Mouse (Mus musculus): ENCODE measurements around the gene Mast4.

Gene Mast4

DNA sequence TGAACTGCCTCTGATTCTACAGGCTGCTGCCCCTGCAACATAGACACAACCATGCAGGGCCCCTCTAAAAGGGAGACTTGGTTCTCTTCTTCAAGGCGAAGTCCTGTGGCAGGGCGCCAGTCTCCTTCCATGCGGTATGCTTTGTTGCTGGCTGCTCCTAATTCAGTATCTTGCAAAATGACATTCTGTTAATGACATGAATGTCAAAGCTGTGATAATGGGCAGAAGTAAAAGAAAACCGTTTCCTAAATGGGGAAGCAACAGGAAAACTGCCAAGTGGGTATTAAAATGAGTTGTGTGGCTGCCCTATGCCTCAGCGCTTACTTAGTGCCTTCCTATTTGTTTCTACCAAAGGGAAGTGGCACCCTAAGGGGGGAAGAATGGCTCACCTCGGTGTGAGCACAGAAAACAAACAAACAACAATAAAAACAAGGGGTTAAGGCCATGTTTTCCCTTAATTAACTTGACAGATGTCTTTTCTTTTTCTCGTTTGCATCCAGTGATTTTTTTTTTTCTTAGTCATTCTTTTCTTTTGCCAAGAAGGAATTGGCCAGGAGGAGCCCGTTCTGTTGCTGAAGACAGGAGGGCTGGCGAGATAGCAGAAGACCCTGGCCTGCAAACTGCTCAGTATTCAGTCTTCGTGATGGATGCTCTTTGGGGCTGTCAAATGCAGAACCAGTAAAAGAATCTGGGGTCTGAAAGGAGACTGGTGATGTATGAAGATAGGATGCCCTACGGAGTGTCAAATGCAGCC, 468.1 kb downstream of the Mast4 start:
- no peak for DNase-seq (ENCODE audit: low read depth, low spot score)

DNA sequence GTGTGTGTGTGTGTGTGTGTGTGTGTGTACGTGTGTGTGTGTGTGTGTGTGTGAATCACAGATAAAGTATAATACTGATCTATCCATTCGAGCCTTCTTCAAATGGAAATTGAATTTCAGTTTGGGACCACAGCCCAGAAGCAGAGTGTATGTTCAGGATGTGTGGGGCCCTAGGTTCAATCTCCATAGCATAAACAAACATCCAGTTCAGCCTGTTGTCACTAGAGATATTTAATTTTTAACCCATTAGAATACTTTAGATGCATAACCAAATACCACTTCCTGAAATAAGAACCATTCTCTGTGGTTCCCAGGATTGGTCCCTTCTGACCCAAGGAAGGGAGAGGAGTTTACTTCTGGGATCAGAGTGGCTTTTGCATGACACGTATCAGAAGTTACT, 468.8 kb downstream of the Mast4 start:
- DNase-seq (ENCODE audit: low read depth, low spot score) = no peak

DNA sequence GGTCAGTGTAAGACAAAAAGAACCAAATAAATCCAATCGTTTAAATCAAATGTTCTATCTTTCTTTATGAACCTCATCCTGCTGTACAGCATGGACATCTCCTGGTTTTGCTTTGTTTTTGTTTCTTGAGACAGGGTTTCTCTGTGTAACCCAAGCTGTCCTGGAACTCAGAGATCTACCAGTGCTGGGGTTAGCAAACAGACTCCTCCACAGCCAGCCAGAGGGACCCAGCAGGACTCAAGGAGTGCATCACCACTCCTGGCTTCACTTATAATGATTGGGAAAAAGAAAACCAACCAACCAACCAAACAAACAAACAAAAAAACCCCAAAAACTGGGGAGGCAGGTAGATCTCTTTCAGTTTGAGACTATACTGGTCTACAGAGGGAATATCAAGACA, 469.5 kb downstream of the Mast4 start:
- DNase-seq (ENCODE audit: low read depth, low spot score) = no peak

DNA sequence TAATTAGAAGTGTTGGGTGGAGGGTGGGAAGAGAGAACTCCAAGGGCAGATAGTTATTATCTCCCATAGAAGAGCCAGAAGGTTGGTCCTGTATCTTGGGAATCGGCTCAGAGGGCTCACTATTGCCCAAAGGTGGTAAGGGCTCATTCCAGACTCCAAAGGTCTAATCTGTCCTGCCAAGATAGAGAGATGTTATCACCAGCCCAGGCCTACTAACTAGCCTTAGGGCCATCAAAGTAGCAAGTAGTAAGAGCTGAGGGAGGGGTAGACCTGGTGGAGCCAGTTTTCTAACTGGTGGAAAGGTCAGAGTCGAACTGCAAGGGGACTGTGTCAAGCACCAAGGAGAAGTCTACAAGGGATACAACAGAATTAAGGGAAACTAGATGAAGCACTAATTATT, 470.2 kb downstream of the Mast4 start:
- no peak for DNase-seq (ENCODE audit: low read depth, low spot score)

DNA sequence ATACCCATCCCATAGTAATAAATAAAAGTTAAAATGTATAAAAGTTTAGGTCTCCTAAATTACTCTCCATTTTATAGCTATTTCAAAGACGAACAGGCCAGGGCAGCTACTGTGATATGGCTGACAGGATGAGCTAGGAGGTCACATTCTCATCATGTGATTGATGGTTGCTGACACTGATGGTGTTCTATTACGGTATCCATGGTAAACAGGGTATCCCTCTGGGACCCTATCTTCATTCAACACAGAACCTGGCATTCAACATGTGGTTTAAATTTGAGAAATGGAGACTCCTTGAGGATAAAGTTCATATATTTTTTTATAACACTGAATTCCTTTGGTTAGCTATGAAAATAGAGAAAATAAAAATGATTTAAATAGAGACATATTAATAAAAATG, 471.3 kb downstream of the Mast4 start:
- peak; percentile 80 for DNase-seq (ENCODE audit: low read depth, low spot score)

DNA sequence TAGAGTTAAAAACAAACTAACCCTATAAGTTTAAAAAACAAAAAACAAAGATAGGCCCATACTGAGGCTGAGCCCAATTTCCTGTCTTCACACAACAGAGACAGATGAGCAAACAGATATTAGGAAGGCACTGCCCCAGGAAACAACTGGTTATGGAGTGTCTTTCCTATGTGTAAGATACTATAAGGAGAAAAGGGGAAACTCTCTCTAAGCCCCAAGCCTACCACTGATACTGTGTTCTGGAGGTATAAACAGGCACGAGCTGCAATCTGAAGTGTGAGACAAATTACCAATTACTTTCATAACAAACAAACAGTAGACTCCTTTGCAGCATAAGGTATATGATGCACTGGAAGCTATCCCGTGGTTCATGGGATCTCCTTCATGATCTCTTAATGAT, 471.9 kb downstream of the Mast4 start:
- no peak for DNase-seq (ENCODE audit: low read depth, low spot score)

DNA sequence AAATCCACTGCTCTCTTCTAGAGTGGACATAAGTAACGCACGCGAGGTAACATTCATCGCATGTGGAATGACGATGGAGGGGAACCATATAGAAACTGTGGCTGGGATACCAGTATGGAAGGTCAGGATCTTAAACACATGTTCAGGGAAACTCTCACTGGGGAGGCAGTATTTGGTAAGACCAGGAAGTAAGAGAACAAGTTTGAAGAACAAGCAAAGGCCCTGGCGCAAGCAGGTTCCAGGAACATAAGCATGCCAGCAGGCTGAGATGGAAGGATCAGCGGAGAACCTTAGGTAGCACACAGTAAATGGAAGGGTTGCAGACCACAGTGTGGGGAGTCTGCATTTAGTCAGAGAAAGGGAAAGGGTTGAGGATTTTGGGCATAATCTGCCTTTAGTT, 473.6 kb downstream of the Mast4 start:
- DNase-seq (ENCODE audit: low read depth, low spot score) = no peak

DNA sequence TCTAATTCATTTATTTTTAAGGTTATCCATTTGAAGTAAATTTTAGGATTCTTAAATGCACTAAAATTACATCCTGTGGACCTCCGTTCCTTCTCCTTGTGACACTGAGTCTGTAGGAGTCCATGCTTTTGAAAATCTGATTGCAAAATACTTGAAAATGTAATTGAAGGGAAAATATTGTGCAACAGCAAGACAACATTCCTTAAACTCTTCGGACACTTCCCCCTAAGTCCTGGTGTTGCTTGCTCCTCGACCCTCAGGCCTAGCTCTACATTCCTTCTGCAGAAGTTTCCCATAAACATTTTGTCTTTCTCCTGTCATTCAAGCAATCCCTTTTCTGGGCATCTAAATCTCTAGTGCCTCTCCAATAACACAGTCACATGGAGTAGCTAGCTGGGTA, 474.2 kb downstream of the Mast4 start:
- no peak for DNase-seq (ENCODE audit: low read depth, low spot score)

DNA sequence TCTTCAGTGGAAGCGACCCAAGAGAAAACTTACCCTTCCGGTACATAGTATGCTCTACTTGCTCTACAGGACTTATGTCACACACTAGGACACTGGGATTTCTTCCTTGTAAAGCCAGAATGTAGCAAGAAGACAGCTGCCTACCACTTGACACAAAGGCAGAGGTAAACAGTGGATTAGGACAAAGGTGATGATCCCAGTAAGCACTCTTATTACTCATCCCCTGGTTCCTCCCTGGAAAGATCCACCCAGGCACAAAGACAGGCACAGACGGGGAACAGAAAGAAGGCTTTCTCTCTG, 476.8 kb downstream of the Mast4 start:
- DNase-seq (ENCODE audit: low read depth, low spot score) = no peak

DNA sequence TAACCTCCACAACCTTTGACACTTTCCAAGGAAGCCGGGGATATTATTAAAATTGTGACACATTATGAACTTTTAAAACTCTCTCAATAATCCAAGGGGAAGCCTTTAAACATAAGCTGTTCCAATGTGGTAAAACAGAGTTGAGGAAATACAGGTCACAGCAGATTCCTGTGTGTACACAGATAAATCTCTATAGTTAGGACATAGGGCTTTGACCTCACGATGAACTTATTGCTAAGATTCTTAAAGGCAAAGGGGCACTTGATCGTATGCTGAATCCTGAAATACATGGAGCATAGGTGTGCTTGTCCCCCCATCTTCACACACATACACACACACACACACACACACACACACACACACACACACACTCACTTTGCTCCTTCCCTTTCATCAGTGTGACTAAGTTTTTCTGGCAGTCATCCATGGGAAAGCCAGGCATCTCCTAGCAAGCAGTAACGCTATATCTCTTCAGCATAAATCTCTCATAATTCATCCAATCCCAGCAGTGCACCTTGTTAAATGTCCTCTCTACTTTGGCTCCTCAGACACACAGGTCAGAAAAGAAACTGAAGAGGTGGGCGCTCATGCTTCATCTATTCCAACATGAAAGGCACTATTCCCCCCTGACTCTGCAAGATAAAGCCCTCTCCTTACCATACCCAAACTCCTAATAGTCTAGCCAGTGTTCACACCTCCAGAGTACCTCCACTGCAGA, 477.3 kb downstream of the Mast4 start:
- no peak for DNase-seq (ENCODE audit: low read depth, low spot score)

DNA sequence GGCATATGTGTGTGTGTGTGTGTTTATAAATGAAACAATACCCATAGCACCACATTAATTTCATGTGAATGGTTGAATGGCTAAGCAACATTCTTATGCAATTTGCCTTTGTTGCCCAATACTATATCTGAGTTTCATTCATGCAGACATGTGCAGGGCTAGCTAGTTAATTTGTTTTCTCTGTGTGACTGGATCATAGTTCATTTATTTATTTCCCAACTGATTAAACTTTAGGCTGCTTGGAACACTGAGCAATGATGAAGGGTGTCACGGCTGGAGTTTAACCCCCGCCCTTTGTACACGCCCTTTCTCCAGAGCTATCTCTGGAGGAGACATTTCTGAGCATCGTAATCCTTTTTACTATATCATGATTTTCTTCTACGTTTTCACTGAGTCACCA, 481.4 kb downstream of the Mast4 start:
- no peak for DNase-seq (ENCODE audit: low read depth, low spot score)

DNA sequence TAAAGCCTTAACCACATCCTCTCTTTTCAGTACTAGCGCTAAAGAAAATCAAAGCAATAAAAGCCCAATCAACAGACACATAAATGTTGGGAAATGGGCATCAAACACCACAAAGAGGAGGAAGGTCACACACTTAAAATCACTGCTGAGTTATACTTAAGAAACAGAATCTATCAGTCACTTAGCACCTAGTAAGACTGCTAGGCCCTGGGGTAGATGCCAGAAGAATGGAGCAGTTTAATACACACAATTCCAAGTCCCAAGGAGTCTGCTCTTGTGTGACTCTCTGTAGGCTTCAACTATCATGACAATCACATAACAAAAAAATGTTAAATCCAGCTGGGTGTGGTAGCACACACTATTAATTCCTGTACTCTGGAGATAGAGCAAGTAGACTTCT, 483.0 kb downstream of the Mast4 start:
- no peak for DNase-seq (ENCODE audit: low read depth, low spot score)

DNA sequence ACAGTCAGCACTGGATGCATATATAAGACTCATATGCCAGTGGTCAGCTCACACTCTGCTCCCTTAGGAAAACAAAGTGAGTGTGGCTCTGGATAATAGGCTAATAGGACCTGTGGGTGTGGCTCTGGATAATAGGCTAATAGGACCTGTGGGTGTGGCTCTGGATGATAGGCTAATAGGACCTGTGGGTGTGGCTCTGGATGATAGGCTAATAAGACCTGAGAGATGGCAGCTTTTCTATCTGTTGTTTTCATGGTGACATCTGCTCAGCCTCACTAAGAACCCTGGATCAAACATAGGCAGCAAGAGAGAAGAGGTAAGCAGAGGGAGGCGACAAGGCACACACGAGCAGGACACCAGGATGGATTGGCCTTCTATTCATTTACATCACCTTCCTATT, 483.7 kb downstream of the Mast4 start:
- DNase-seq (ENCODE audit: low read depth, low spot score) = no peak

DNA sequence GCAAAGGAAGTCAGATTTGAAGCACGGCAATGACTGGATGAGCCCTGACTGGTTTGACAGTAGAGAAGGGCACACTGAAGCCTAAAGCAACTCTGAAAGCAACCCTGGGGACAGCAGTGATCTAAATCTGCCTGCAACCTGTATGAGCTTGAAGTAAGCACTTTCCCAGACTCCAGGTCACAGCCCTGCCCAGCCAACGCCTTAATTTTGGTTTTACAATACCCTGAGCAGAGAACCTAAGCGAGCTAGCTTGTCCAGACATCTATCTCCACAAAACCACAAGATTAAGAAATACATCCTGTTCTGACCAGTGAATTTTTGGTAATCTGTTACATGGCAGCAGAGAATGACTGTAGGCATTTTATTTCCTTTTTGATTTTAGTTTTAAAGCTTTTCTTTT, 485.2 kb downstream of the Mast4 start:
- DNase-seq (ENCODE audit: low read depth, low spot score) = no peak

DNA sequence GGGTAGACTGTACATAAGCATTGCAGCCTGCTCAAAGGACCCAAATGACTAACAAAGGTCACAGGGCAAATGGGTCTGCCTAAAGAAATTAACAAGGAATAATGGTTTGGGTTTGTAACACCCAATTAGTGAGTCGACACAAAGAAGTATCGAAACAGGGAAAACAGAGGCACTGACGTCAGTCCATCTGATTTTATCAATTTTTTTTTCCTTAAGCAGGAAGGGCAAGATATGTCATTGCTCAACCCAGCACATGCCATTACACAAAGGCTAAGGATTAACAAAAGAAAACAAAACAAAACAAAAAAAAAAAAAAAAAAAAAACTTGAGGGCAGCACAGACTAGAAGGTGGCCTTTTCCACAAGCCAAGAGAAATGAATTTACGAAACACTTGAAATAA, 487.8 kb downstream of the Mast4 start:
- DNase-seq (ENCODE audit: low read depth, low spot score) = no peak

DNA sequence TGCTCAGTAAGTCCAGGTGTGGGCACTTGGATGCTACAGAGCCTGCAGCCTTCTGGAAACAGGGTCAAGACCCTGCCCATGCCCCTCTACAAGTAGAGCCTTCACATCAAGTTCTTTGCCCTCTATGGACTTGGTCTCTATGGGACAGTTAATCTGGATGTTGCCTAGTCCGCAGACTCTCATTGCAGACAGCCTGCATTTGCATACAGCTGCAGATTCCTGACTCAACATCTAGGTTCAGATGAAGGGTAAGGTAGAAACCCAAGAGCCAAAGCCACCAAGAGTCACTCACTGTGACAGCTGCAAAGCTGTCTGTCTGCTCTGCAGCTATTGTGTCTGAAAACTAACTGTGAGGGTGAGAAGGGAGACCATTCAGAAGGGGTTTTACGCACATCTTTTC, 491.6 kb downstream of the Mast4 start:
- no peak for DNase-seq (ENCODE audit: low read depth, low spot score)

DNA sequence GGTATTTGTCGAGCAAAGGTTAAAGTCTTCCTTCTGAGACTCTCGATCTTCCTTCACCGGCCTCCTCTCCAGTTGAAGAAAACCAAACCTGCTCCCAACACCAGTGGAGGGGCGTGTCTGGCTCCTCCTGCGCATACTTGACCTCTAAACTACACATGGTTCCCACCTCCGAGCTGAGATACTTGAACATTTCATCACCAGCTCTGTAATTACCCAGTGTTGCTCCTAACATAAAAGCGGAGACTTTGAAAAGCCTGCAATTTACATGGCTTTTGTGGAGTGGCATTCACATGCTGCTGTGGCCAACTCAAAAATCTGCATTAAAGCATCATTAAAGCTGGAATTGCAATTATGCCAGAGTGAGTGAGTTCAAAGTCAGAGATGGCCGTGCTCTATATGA, 492.1 kb downstream of the Mast4 start:
- DNase-seq (ENCODE audit: low read depth, low spot score) = no peak

DNA sequence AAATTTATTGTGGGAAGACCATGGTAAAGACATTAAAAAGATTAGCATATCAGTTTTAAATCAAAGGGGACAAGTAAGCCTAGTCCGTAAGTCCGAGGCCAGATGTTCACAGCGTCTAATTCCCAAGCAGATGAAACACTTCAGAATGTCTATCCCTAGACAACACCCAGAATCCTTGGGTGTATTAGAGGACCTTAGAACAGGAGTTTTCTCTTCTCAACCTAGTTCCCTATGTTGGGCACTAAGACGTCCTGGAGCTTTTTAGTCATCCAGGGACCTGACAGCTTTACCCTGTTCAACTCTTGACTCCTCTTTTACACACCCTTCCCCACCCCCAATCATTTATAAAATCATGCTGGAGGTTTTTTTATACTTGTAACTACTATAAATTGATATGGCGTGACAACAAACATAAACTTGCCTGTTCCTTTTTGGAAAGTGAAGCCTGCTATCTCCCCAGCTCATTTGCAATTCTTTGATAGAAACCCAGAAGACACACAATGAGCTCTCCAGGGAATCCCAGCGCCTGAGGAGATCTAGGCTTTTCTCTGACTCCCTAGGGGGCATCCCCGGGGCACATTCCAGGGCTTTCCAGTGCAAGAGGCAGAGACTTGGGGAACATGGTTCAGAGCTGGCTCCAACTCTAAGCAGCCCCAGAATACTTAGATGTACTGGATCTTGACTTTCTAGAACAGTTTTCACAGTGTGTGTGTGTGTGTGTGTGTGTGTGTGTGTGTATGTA, 494.4 kb downstream of the Mast4 start:
- no peak for DNase-seq (ENCODE audit: low read depth, low spot score)

DNA sequence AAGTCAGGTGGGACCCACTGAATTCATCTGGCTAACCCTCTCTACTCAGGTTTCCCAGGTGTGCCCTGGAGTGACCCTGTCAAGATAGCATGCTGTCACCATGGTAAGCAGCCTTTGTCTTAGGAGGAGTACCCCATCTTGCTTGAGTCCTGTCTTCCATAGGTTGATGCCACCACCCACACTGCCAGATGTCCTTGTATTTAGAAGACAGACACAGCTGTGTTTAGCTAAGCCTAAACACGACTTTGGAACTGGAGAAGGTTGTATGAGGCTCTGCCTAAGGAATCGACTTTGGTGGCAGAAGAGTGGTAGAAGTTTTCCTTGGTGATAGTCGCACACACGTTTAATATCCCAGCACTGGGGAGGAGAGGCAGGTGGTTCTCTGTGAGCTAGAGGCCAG, 496.9 kb downstream of the Mast4 start:
- no peak for DNase-seq (ENCODE audit: low read depth, low spot score)

DNA sequence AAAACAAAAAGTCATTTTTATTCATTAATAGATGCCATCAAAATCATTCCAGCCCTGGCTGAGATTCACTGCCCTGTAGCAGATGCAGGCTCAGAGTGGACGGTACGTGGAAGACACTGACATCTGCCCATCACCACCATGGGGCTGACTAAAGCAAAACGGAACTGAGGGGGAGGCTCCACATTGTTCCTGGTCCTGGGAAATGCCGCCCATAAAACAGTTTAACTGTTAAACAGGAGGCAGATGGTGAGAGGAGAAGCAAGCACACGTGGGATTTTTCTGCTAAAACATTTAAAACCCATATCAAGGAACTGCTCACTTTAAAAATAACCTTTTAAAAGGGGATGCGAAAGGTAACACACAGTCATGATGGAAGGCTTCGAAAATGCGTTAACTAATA, 499.0 kb downstream of the Mast4 start:
- no peak for DNase-seq (ENCODE audit: low read depth, low spot score)

DNA sequence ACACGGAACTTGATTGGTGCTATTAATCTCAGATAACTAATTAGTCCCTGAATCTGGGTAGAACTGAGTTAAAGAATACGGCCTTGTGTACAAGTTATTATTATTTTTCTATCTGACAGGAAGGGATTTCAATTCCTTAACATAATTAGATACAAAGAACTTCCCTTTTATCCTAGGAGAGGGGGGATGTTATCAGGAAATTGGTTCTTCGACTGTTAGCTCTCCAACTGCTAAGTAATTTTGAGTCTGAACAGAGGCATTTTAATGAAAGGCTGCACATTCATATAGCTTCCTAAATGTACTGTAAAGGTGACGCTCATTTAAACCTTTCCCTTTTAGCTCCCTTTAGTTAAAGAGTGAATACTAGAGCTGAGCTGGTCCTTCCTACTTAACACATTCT, 516.0 kb downstream of the Mast4 start:
- no peak for DNase-seq (ENCODE audit: low read depth, low spot score)

DNA sequence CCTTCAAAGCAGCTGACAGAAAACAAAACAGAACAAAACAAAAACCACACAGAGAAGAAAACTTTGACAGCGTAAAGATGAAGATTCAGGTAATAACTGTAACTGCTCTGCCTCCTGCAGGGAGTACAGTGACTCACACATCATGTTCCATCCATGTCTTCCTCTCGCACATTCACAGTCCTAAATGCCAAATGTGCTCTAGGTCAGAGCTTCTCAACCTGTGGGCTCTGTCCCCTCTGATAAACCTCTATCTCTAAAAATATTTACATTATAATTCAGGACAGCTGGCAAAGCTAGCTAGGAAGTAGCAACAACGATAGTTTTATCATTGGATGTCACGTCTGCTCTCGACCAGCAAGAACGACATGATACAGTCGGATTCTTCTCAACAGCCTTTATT, 517.6 kb downstream of the Mast4 start:
- DNase-seq (ENCODE audit: low read depth, low spot score) = no peak

DNA sequence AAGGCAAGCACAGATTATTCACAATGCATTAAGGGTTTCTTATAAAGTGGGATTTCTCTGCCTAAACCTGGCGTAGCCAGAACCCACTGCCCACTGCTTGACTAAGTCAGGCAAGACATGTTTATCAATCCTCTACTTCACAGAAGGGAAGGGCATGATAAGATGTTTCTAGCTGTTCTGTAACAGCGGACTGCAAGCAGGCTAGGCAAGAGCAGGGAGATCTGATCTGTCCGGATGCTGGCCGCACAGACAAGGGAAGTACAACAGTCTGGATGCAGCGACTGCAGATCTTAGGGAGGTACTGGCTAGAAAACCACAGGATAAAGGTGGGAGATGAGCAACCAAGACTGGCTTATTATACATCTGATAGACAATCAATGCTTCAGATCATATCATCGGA, 519.1 kb downstream of the Mast4 start:
- DNase-seq (ENCODE audit: low read depth, low spot score) = no peak
